Mouse (Mus musculus): ENCODE data around the gene Lig4.

Gene Lig4

DNA sequence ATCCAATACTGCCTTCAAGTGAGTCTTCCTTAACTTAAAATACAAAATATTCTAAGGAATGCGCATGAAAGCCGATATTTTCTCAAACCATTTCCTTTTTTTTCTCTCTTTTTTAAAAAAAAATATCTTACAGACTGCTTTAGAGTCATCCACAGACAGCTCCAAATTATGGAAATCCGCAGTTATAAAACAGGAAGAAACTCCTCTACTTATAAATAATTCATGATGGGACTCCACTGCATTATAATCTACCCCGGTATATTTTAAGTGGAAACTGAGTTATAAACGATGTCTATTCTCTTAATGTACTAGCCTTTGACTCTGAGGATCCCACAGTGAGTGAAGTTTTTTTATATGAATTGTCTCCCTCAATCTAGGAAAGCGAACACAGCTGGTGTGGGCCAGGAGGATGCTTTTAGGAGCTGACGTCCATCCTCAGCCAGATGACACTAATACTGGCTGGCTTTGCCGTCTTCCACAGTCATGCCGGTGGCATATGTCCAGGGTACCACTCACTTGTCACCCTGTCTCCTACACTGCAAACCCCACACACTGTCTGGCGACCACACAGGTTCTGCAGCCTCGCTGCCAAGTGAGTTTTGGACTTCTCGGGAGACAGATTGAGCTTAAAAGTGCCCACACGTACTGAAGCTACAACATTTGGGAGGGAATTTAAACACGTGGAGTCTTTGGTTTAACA is 47.6 kb downstream of the Lig4 start:
- DNase-seq = no peak

Data from thymus, postnatal 4 days (tissue).